Mouse (Mus musculus): Measurements from ENCODE around the gene Ces4a. TPM values are rescaled to one million over a fixed set of nuclear protein-coding genes. Genes with fewer than 3 reads are reported as not detected.

Gene Ces4a
- polyA plus RNA-seq, 2 experiments = not detected

- 60% methylated on average over 3 of the region's 3 CpGs for WGBS (ENCODE audit: insufficient replicate concordance)
- DNase-seq (ENCODE audit: low read depth in 3 of 3, low spot score in 3 of 3) = no peak
These were observed 27.4 kb upstream of the Ces4a start for GRCm38 (mm10) chr8:105104220-105104619.

DNA sequence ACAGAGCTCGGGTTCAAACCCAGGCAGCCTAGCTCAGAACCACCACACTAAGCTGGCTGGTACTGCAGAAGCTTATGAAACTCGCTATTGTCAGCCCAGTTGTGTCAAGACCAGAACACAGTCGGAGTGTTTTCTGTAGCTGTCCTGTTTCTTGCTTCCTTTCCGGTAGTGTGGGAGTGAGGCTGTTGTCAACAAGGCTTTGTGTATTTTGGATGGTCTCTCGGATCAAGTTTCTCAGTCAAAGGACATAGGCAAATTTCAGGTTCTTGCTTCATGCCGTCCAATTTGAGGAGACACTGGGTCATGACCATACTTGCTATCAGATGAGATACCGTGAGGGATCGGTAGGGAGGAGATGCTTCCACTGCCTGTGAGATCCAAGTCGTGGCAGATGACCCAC is 1.7 kb upstream of the Ces4a start:
- no peaks in the 10 kb centered on the region for H3K27me3 ChIP-seq (ENCODE audit: control insufficient read depth, insufficient read depth, low read length)
- TF ChIP-seq EP300 (IDR thresholded peaks at IDR 0.05; ENCODE audit: low read depth) = no peak
- TF ChIP-seq CTCF (IDR thresholded peaks at IDR 0.05; ENCODE audit: low read depth) = no peak
- no peak overlapping the region for H3K9ac ChIP-seq (replicated peaks)
- no peak overlapping the region for H3K4me2 ChIP-seq (ENCODE audit: low read depth)
- no peak for ATAC-seq (ENCODE audit: insufficient read depth)
- no peaks in the 10 kb centered on the region for H3K4me1 ChIP-seq (replicated peaks; ENCODE audit: control insufficient read depth in 2 of 2, insufficient read depth in 2 of 2, low read length in 1 of 2)
- H3K27ac ChIP-seq = no peak overlapping the region
- H3K4me3 ChIP-seq (ENCODE audit: insufficient read depth in 1 of 2, low read depth in 2 of 2, low read length in 2 of 2) = no peak overlapping the region
- DNase-seq (ENCODE audit: low read depth in 3 of 3, low spot score in 3 of 3) = no peak
- 63% methylated on average over 9 of the region's 9 CpGs for WGBS (ENCODE audit: insufficient replicate concordance)
- H3K9me3 ChIP-seq (ENCODE audit: control insufficient read depth, low read length) = no peaks in the 10 kb centered on the region
- H3K36me3 ChIP-seq (replicated peaks; ENCODE audit: control insufficient read depth, insufficient read depth, low read depth) = no peaks in the 10 kb centered on the region

More at GRCm38 (mm10) chr8:105104220-105104619, 27.4 kb upstream of the Ces4a start:
- Histone ChIP-seq H3K9ac (replicated peaks) (no peak overlapping the region), H3K4me1 (replicated peaks; ENCODE audit: control insufficient read depth in 2 of 2, insufficient read depth in 2 of 2, low read length in 1 of 2) (no peaks in the 10 kb centered on the region), H3K27me3 (ENCODE audit: control insufficient read depth, insufficient read depth, low read length) (no peaks in the 10 kb centered on the region), H3K9me3 (ENCODE audit: control insufficient read depth, low read length) (no peaks in the 10 kb centered on the region), H3K4me3 (ENCODE audit: insufficient read depth in 1 of 2, low read depth in 2 of 2, low read length in 2 of 2) (no peak overlapping the region), H3K27ac (no peak overlapping the region), H3K4me2 (ENCODE audit: low read depth) (no peak overlapping the region), H3K36me3 (replicated peaks; ENCODE audit: control insufficient read depth, insufficient read depth, low read depth) (no peaks in the 10 kb centered on the region)
- no peak for ATAC-seq (ENCODE audit: insufficient read depth)
- no peak for TF ChIP-seq CTCF (IDR thresholded peaks at IDR 0.05; ENCODE audit: low read depth)
- no peak for TF ChIP-seq EP300 (IDR thresholded peaks at IDR 0.05; ENCODE audit: low read depth)

DNA sequence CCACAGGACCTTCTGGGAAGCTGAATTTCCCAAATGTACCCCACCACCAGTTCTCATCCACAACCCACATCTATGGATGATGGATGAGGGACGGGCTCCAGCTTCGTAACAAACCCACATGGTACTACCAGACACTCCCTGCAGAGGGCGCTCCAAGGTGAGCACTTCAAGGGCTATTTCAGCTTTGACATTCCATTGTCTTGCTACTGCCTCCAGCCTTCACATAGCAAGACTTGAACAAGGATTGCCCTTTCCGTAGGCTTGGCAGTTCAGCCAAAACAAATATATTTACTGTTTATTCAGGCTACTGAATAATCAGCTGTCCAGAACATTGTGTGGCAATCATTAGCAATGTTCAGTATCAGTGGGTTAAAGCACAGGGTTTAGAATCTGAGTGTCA is 6.8 kb downstream of the Ces4a start:
- no peaks in the 10 kb centered on the region for H3K36me3 ChIP-seq (replicated peaks; ENCODE audit: control insufficient read depth, insufficient read depth, low read depth)
- no peaks in the 10 kb centered on the region for H3K4me1 ChIP-seq (replicated peaks; ENCODE audit: control insufficient read depth in 2 of 2, insufficient read depth in 2 of 2, low read length in 1 of 2)
- 23% methylated on average over 4 of the region's 4 CpGs for WGBS (ENCODE audit: insufficient replicate concordance)
- TF ChIP-seq CTCF (IDR thresholded peaks at IDR 0.05; ENCODE audit: low read depth) (peak; percentile 83), EP300 (IDR thresholded peaks at IDR 0.05; ENCODE audit: low read depth) (no peak)
- H3K27me3 ChIP-seq (ENCODE audit: control insufficient read depth, insufficient read depth, low read length) = no peaks in the 10 kb centered on the region
- no peak overlapping the region for H3K9ac ChIP-seq (replicated peaks)
- ATAC-seq (ENCODE audit: insufficient read depth) = no peak
- no peaks in the 10 kb centered on the region for H3K9me3 ChIP-seq (ENCODE audit: control insufficient read depth, low read length)
- no peak overlapping the region for H3K4me2 ChIP-seq (ENCODE audit: low read depth)
- DNase-seq (ENCODE audit: low read depth in 3 of 3, low spot score in 3 of 3) = peak; percentile 10 to 19 (median 13)
- no peak overlapping the region for H3K27ac ChIP-seq
- no peak overlapping the region for H3K4me3 ChIP-seq (ENCODE audit: insufficient read depth in 1 of 2, low read depth in 2 of 2, low read length in 2 of 2)

DNA sequence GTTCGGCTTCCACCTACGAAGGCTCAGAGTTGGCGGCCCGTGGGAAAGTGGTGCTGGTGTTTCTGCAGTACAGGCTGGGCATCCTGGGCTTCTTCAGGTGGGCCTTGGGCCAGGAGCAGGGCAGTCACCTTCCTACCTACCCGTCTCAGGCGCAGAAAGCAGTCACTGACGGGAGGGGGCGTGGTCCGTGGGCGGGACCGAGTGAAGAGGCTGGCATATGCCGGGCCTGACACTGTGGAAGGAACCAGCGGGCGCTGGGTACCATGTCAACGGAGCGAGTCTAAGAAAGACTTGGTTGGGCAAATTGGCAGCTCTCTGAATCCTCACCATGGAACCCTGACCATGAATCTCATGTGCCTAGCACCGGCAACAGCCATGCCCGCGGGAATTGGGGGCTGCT is 10.8 kb downstream of the Ces4a start:
- no peak overlapping the region for H3K4me3 ChIP-seq (ENCODE audit: insufficient read depth in 1 of 2, low read depth in 2 of 2, low read length in 2 of 2)
- ATAC-seq (ENCODE audit: insufficient read depth) (no peak), DNase-seq (ENCODE audit: low read depth in 3 of 3, low spot score in 3 of 3) (no peak)
- no peaks in the 10 kb centered on the region for H3K27me3 ChIP-seq (ENCODE audit: control insufficient read depth, insufficient read depth, low read length)
- whole genome bisulfite sequencing (ENCODE audit: insufficient replicate concordance) = 28% methylated on average over 19 of the region's 19 CpGs
- H3K9me3 ChIP-seq (ENCODE audit: control insufficient read depth, low read length) = no peaks in the 10 kb centered on the region
- TF ChIP-seq CTCF (IDR thresholded peaks at IDR 0.05; ENCODE audit: low read depth) (no peak), EP300 (IDR thresholded peaks at IDR 0.05; ENCODE audit: low read depth) (no peak)
- no peaks in the 10 kb centered on the region for H3K36me3 ChIP-seq (replicated peaks; ENCODE audit: control insufficient read depth, insufficient read depth, low read depth)
- H3K4me2 ChIP-seq (ENCODE audit: low read depth) = no peak overlapping the region
- no peak overlapping the region for H3K27ac ChIP-seq
- no peaks in the 10 kb centered on the region for H3K4me1 ChIP-seq (replicated peaks; ENCODE audit: control insufficient read depth in 2 of 2, insufficient read depth in 2 of 2, low read length in 1 of 2)
- H3K9ac ChIP-seq (replicated peaks) = no peak overlapping the region

DNA sequence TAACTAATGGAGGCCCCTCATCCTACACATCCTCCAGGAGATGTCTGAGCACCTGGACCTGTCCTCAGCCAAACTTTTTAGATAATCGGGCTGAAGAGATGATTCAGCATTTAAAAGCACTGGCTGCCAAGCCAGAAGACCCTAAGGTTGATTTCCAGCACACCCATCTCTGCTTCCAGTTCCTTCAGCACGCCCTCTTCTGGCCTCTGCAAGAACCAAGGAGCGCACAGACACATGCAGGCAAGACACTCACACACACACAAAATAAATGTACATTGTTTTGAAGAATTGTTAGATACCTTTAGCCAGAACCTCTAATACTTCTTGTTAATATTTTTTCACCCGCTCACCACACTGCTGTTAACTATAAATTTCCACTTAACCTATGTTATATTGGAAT is 20.1 kb downstream of the Ces4a start:
- Histone ChIP-seq H3K9ac (replicated peaks) (no peak overlapping the region), H3K9me3 (ENCODE audit: control insufficient read depth, low read length) (no peaks in the 10 kb centered on the region), H3K36me3 (replicated peaks; ENCODE audit: control insufficient read depth, insufficient read depth, low read depth) (no peaks in the 10 kb centered on the region), H3K27ac (no peak overlapping the region), H3K4me3 (ENCODE audit: insufficient read depth in 1 of 2, low read depth in 2 of 2, low read length in 2 of 2) (no peak overlapping the region), H3K27me3 (ENCODE audit: control insufficient read depth, insufficient read depth, low read length) (peaks cover 10% of the 10 kb centered on the region), H3K4me1 (replicated peaks; ENCODE audit: control insufficient read depth in 2 of 2, insufficient read depth in 2 of 2, low read length in 1 of 2) (no peaks in the 10 kb centered on the region), H3K4me2 (ENCODE audit: low read depth) (no peak overlapping the region)
- ATAC-seq (ENCODE audit: insufficient read depth) (no peak), DNase-seq (ENCODE audit: low read depth in 3 of 3, low spot score in 3 of 3) (no peak)
- TF ChIP-seq EP300 (IDR thresholded peaks at IDR 0.05; ENCODE audit: low read depth) (no peak), CTCF (IDR thresholded peaks at IDR 0.05; ENCODE audit: low read depth) (0 out of 2 replicates have a peak, but pooled peaks have one; percentile 3)
- WGBS (ENCODE audit: insufficient replicate concordance) = 37% methylated on average over 4 of the region's 4 CpGs

Data from liver, embryonic 14.5 days (tissue).